Mouse (Mus musculus) layer of hippocampus, adult 9-10 months (tissue): ENCODE results near the gene Micall2.
"Not testable (repeated sequence)": the region's sequence is repeated elsewhere in the genome, so short reads cannot be mapped to it uniquely, and the experiment has no call there.

ENCODE experiments used
- DNase-seq: peaks from one replicate; pipeline ENCODE4 v3.0.0; 2022; ENCODE audit warnings: low spot score

Micall2 gene

DNA sequence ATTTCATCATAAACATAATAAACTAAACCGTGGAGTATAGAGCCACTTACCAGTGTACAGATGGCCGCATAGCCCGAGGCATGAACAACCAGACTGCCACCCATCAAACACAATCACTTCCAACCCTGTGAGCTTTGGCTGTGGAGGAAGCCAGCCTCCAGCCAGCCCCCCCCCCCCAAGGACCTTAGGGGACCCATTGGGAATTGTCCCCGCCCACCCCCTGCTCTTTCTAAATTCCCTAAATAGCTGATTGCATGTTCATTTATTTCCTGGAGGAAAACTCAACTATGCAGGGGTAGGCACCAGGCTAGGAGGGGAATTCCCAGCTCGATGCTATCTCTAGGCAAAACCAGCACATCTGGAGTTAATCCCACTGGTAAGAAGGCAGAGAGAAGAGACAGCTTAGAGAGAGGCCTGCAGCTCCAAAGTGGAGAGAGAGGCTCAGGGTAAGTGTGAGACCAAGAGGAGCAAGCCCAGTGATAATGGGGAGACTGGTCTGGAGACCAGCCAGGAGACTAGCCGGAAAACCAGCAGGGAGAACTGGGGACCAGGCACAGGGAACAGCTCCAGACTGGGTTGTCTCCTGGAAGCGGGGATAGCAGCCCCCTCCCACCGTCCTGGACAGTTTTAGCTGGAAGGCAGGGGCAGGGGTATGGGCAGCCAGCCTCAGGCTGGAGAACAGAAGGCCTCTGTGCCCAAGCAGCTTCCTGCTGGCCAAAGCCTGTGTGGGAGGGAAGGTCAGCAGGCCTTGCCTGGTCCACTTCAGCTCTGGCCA, 5.2 kb downstream of the Micall2 start:
- DNase-seq, result no peak

DNA sequence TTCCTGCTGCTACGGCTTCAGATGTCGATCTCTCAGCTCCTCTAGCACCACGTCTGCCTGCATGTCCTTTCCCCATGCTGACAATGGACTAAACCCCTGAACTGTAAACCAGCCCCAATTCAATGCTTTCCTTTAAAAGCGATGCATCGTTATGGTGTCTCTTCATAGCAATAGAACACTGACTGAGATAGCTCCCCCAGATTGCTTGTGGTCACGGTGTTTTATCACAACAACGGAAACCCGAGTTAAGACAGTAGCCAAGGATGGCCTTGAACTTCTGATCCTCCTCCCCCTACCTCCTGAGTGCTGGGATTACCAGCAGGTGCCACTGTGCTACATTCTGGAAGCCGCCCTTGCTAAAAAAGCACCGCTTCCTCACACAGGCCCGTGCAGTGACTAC, 8.9 kb downstream of the Micall2 start:
- no peak for DNase-seq

DNA sequence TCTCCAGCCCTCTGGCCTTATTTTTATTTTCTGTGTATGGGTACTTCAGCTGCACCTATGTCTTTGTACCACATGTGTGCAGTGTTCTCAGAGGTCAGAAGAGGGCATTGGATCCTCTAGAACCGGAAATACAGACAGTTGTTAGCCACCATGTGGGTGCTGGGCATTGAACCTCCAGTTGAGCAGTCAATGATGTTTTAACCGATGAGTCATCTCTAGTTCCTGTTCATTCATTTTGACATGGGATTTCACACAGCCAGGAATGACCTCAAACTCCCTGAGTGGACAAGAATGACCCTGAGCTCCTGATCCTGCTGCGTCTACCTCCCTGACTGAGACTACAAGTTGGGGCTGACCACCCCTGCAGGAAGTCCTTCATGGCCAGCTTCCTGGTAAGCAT, 9.9 kb downstream of the Micall2 start:
- no peak for DNase-seq

DNA sequence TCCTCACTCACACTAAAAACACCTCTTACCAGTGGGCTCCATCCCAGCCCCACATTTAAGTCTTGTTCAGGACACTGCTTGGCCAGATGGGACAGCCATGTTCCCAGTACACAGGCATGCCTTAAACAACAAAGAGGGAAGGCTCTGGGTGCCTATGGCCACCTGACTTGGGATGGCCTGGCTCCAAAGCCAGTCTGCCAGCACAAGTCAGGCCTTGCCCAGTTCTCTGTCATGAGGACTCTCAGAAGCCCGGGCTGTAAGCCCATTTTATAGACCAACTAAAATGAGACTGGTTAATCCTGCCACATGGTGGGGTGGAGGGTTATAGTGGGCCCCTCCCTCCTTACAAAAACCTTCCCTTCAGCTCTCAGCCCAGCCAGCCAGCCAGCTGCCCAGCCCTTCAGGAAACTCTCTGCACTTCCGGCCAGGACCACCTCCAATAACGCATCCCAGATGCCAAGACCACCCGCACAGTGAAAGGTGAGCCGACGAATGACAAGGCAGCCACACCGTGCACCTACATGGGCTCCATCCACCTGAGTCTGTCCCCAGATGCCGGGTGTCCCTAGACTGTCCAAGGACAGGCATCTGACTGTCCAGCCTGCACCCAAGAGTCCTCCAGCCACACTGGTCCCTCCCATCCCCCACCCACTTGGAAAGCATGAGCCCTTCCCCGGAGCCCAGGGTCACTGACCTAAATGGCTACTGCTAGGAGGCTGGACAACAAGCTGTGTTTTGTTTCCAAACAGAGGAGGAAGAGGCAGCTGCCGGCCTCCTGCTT, 11.6 kb downstream of the Micall2 start:
- DNase-seq, result no peak

DNA sequence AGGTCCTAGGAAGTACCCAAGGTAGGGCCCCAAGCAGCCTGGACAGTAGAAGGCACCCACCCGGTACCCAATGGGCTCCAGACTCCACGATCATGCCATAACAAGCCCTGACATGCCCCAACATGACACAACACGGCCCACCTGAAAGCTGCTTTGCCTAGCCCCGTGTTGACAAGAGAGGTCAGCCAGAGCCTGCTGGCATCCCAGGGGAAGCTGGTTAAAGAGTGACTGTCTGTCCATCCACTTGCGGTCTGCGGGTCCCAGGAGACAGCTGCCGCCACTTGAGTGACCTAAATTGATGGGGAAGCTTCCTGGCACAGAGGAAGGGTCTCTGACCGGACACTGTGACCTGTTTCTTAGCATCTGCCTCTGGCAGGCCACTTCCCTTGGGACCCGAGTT, 13.0 kb downstream of the Micall2 start:
- DNase-seq, result no peak

DNA sequence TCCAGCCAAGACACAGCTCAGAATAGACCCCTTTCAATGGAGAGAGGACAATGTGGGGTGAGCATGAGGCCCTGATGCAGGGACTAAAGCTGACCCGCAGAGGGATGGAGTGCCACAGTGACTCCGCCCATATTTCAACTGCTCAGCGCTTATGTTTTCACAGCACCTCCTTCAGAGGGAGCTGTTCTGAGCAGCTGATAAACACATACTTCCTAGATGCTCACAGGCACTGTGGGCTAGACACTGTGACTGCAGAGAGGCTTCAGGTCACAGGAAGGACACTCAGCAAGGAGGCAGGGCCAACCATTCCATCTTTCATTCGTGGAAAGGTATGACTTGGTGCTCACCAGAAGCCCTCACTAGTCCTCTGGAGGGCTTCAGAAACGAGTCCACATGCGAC, 13.4 kb downstream of the Micall2 start:
- no peak for DNase-seq

DNA sequence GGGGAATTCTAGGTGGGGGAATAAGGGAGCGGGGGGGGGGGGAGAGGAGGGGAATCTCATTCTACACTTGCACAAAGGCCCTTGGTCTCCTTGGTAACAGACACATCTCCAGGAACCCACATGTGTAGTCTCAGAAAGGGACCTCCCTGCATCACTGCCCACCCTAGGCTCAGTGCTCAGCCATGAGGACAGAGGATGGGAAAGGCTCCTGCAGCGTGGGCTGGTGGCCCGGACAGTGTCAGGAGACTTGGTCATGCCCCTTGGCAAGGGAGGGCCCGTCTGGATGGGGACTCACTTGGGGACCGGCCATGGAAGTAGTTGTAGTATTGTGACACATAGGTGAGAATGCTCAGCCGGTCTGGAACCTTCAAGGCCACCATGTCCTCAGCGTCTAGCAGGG, 17.2 kb downstream of the Micall2 start:
- no peak for DNase-seq

DNA sequence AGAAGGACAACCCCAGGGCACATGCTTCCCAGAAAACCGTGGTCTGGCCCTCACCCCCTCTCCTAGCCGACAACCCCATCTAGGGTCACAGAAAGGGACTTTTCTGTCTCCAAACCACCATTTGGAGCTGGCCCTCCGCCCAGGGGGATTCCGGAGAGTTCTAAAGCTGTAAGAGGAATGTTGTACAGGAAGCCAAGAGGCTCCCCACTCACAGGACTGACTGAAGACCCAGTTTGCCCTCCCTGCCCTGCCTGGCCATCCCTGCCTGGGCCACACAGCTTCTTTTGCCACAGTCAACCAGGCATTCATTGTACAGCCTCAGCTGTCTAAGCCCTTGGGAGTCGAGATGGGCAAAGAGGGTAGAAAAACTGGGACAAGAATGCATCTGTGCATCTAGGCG, 17.6 kb downstream of the Micall2 start:
- DNase-seq, result no peak

DNA sequence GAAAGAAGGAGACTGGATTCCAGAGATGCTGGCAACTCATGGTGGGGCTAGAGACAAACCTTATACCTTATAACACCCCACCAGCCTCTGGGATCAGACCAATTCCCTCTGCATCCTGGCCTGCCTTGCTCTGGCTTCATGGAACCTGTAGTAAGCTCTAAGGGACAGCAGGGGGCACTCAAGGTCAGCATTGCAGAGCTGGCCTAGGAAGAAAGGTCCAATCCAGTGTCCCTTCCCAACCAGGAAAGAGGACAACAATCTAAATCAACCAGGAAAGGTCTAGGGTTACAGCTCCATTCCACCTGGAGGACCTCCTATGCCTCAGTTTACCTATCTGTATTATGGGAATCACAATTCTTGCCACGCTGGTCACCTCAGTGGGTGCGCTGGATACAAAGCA, 18.4 kb downstream of the Micall2 start:
- DNase-seq, result peak; percentile 20

DNA sequence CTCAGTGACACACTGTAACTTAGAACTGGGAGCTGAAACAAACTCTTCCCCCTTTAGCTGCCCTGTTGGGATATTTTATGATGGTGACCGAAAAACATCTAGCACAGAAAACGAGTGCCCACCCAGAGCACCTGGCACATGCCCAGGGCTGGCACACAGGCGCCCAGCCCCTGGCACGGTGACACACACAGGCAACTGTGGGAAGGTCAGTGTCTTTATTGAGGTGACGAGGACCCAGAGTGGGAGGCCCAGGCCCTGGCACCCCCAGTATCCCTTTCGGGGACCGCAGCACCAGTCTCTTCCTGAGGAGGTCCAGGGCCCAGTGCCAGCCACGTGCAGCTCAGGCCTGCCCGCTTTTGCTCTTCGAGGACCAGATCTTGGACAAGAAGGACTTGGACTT, 29.6 kb downstream of the Micall2 start:
- no peak for DNase-seq

DNA sequence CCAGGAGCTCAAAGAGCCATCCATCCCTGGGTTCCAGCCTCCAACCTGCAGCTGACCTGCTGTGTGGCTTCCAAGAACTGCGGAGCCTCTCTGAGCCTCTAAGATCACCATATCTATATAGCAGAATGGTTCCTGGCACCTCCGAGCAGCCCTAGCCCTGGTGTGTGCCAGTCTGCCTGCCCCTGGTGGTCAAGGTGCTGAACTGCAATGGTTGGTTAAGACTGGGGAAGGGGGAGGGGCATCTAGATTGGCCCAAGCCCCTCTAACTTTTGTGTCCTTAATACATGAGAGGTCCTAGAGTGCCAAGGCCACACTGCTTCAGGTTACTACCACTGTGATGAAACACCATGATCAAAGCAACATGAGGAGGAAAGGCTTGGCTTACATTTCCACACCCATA, 33.2 kb downstream of the Micall2 start:
- DNase-seq, result no peak

DNA sequence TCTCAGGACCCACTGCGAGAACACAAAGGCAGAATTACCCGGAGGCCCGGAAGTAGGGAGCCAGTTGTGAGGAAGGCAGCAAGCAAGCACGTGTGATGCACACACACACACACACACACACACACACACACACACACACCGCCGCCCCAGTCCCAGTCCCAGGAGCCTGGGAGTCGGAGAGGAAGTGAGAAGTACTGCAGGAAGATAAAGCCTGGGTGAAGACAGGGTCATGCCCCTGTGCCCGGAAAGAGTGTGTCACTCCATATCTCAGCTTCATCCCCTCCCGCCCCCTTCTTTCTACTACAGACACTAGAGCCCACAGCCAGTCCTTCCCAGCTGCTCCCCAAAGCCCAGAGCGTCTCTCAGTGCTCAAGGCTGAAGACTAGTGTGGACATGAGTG, 33.9 kb downstream of the Micall2 start:
- DNase-seq, result no peak

DNA sequence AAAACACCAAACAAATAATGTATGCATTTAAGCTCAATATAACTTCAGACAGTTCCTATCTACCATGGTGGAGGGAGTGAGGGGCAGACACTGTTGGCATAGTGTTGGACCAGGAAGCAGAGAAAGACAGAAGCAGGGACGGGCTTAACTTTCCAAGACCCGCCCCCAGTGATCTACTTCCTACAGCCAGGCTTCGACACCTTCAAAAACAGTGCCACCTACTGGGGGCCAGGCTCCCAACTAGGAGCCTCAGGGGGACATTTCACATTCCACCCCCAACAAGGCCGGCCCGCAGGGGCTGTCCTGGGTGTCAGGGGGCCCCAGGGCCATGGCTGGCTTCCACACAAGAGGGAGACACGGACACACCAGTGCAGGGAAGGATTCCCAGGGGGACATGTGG, 39.2 kb downstream of the Micall2 start:
- DNase-seq, result no peak

DNA sequence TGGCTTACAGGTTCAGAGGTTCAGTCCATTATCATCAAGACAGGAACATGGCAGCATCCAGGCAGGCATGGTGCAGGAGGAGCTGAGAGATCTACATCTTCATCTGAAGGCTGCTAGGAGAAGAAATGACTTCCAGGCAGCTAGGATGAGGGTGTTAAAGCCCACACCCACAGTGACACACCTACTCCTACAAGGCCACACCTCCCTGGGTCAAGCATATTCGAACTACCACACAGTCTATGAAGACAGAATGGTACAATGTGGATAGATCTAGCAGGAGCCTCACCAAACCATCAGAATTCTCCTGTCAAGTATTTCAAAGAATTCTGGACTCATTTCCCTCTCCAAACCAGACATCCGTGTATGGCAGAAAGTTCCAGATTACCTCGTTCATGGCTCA, 40.3 kb downstream of the Micall2 start:
- not testable (repeated sequence) for DNase-seq

DNA sequence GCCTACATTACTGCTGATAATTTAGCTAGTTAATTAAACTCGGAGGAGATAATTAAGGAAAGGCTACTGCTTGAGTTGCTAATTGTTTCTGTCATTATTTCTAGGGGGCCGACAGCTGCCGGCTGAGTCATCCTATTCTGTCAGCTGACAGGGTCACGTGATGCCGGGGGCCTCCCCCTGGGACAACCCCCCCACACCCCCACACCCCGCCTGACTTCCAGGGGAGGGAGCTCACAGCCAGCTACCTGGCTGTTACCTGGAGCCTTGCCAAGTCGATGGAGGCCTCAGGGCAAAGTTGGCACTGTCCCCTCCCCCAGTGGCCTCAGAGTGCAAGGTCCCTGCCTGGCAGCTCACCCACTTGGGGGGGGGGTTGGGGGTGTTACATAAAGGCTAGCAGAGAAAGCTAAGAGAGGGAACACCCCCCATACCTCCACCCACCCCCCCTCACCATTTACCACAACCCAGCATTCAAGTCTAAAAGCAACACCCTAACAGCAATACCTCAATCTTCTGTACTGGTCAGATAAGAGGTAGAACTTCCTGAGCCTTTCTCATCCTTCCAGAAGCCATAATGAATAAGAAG, 41.1 kb downstream of the Micall2 start:
- no peak for DNase-seq

DNA sequence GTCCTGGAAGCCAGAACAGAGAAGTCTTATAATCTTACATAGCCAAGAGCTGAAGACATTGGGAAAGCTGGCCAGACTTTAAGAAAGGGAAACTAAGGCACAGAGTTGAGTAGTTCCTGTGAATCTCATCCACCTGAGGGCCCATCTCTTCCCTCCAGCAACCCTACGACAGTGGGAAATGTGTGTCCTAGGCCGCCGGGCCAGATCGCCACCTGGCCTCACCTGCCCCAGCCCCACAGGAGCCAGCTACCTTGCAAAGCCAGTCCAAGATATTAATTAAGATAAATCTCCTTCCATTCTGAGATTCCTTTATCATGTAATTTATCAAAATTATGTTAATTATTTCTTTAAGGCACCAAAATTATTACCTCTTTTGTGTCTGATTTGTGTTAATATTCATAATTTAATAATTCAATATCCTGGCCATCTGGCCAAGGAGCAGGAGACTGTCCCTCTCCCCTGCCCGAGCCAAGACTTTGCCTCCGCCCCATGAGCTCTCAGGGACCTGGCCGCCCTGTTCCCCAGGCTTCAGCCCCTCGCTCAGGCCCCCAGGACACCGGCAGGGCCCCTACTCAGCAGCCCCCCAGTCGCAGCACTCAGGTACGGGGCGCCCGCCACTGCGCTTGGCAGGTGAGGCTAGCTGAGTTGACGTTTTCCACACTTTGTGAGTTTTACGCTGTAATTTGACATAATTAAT, 41.7 kb downstream of the Micall2 start:
- no peak for DNase-seq

DNA sequence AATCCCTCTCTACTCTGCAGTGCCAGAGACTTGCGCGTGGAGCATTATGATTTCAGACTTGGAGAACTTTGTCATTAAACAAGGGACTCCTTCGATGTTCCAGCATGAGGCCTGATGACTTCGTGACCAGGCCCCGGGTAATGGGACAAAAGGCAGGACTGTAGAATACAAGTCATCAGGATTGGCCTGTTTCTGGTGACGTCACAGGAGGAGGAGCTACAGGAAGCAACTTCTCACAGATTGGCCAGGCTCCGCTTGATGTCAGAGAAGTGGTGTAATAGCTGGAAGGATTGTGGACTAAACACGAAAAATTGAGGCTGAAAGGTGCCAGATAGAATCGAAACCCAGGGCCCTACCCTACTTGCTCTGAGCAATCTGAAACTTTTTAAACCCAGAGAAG, 45.3 kb downstream of the Micall2 start:
- DNase-seq, result no peak

DNA sequence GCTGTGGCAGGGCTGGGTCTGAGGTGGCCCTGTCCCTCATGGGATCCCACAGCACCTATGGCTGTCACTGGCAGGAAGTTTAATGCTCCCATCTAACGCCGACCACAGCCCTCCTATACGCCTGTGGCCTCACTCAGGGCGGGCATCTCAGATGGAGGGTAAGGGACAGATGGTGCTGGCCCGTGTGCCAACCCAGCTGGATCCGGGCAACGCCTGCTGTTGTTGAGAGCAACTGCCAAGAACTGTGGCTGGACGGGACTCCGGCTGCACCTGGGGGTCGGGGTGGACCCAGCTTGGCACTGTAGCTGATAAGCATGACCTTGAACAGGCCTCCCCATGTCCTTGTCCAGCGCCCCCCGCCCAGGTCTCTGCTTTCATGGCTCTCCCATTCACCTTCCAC, 47.8 kb downstream of the Micall2 start:
- DNase-seq, result no peak

DNA sequence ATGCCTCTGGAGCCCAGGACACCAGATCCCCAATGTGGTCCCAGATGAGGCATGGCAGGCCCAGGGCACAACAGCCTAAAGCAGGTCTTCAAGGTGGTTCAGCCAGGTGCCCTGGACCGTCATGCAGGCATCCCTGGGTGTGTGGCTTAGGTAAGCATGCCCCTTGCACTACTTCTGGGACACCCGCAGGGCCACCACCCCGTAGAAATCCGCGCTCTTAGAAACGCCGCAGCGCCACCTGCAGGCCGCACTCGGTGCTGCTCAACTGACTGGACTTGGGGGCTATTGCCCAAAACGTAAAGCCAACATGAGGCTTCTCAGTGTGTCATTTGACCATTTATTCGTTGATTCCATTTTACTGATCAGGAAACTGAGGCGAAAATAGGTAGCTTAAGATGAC, 48.5 kb downstream of the Micall2 start:
- DNase-seq, result no peak

DNA sequence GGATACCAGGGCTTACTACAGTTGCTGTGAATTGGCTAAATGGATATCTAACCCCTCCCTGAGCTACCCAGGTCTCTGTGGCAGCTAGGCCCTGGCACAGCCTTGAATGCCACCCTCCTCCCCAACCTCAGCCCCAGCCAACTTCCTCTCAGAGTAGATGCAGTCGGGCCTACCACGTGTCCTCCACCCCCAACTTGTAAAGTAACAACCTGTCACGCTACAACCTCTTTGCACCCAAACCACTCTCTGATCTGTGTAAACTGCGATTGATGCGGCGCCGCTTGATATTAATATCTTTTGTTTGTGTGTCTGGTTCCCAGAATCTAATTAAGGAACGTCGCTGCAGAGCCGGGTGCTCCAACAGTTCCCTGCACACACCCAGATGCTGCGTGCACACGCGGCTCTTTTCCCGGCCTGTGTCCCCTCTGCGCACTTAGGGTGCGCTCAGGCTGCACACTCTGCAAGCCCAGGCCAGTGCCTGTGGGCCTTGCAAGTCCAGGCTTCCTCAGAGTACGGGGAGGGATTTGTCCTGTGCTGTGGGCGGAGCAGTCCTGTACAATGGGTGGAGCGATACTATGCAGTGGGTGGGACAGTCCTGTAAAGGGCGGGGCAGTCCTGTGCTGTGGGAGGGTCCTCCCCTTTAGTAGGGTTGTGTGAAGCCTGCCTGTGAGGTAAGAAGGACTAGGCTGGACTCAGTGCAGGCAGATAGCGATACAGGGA, 49.4 kb downstream of the Micall2 start:
- no peak for DNase-seq

DNA sequence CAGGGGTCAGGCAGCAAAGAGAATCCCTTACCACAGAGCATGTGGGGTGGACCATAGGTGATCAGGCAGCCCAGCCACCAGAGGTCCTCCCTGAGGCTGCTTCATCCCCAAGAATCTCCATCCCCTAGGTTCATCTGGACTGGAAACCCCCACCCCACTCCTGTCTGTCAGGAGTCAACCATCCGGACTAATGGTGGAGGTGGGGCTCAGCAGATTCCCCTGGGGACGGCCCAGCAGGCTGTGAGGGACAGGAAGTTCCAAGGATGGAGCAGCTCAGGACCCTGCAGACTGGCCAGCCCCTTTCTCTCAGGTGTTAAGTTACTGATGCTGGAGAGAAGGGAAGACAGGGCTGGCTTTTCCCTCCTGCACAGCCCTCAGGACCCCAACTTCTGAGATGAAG, 52.9 kb downstream of the Micall2 start:
- no peak for DNase-seq

DNA sequence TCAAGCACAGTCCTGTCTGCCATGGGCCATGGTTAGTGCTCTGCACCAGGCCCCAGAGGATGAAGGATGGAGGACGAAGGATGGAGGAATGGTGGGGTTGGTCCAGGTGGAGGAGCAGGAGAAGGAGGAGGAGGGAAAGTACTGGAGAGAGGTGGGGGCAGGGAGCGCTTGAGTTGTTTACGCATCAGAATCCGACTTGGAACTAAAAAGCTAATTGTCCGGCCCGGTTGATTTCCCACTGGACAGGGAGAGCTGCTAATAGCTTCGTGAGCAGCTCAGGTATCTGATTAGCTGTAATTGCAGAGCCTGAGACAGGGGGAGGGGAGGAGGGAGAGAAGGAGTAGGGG, 53.5 kb downstream of the Micall2 start:
- DNase-seq, result no peak
